Mouse (Mus musculus): ENCODE results near the gene Nat14. TPM values are rescaled to one million over a fixed set of nuclear protein-coding genes. Genes with fewer than 3 reads are reported as not detected.
"Not testable (repeated sequence)": the region's sequence is repeated elsewhere in the genome, so short reads cannot be mapped to it uniquely, and the experiment has no call there.

Nat14 gene
- total RNA-seq (2021) (1 to 10 TPM; 5.6 to 5.8 TPM), polyA plus RNA-seq (2012; rRNA removed) (3.5 TPM in 2 replicates)
- long read RNA-seq, partial matches to known transcripts: 0 of 6 reads
- long read RNA-seq, other reads (novel, unspliced or antisense): 5 of 6 reads

- H3K9ac ChIP-seq (ENCODE audit: low read depth, low read length): peak within 1 kb of the TSS; percentile 46
- H3K79me2 ChIP-seq (replicated peaks; ENCODE audit: control insufficient read depth, insufficient read depth, low read length): no peaks in the 10 kb centered on the region
- intact Hi-C loops (cut with DNase I): no loop called here
- H3K27ac ChIP-seq: peak within 1 kb of the TSS; percentile 68
- WGBS: 19% methylated on average over 8 of the region's 8 CpGs
- peak within 1 kb of the TSS; percentile 49 for H3K4me3 ChIP-seq
- H3K27me3 ChIP-seq (ENCODE audit: control insufficient read depth, insufficient read depth, low read length): no peaks in the 10 kb centered on the region
- no peak for DNase-seq
- TF ChIP-seq CTCF (IDR thresholded peaks at IDR 0.05) (no peak), POLR2A (IDR thresholded peaks at IDR 0.05; ENCODE audit: insufficient read depth, low read depth, low read length) (no peak), EP300 (IDR thresholded peaks at IDR 0.05; ENCODE audit: insufficient read depth, low read depth, low read length) (no peak)
- H3K4me1 ChIP-seq (ENCODE audit: control insufficient read depth, insufficient read depth, low read length): peaks cover 15% of the 10 kb centered on the region
- H3K36me3 ChIP-seq (ENCODE audit: control insufficient read depth, insufficient read depth, low read length): no peaks in the 10 kb centered on the region
These were observed at the start of gene Nat14 for GRCm38 (mm10) chr7:4921824-4922482. TSS of gene Nat14 (plus strand) at chr7:4922028.

DNA sequence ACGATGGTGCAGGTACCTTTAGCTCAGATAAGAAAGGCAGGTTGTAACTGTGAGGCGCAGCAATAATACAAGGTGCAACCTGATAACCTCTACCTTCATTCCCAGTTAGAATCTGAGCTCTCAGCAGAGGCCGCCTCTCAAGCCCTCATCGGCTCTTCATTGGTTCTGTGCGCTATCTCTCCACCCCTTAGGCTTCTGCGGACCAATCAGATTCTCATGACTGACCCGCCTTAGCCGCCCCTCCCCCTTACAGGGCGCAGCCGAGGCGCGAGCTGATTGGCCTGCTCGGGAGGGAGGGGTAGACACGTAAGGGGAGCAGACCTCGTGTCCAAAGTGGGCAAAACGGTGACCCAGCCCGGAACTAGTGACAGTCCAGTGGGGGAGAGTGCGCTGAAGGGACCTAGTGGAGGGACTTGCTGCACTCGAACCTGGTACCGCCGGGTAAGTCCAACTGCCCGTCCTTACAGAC, 45.0 kb upstream of the Nat14 start, which contains the start of gene Isoc2a:
Gene Isoc2a (plus strand): TSS at position 401 of the 469 bp plus-strand sequence.
- no peaks in the 10 kb centered on the region for H3K79me2 ChIP-seq (replicated peaks; ENCODE audit: control insufficient read depth, insufficient read depth, low read length)
- H3K9ac ChIP-seq (ENCODE audit: low read depth, low read length): peak within 1 kb of the TSS; percentile 65
- peak; percentile 97 for TF ChIP-seq EP300 (IDR thresholded peaks at IDR 0.05; ENCODE audit: insufficient read depth, low read depth, low read length)
- TF ChIP-seq POLR2A (IDR thresholded peaks at IDR 0.05; ENCODE audit: insufficient read depth, low read depth, low read length): peak; percentile 99
- TF ChIP-seq CTCF (IDR thresholded peaks at IDR 0.05): no peak
- 1% methylated on average over 22 of the region's 22 CpGs for WGBS
- peak within 1 kb of the TSS; percentile 79 for H3K4me3 ChIP-seq
- peak within 1 kb of the TSS; percentile 91 for H3K27ac ChIP-seq
- H3K36me3 ChIP-seq (ENCODE audit: control insufficient read depth, insufficient read depth, low read length): no peaks in the 10 kb centered on the region
- H3K4me1 ChIP-seq (ENCODE audit: control insufficient read depth, insufficient read depth, low read length): peaks cover 1% of the 10 kb centered on the region; the same call in 1 of the 2 replicates
- H3K27me3 ChIP-seq (ENCODE audit: control insufficient read depth, insufficient read depth, low read length): no peaks in the 10 kb centered on the region
- intact Hi-C loops (cut with DNase I): loop anchor here (2.0 to 5.0 kb wide), 2 partner anchors 62 to 139 kb away; no protein-coding TSS in a partner anchor
- DNase-seq: peak; percentile 86 to 92

DNA sequence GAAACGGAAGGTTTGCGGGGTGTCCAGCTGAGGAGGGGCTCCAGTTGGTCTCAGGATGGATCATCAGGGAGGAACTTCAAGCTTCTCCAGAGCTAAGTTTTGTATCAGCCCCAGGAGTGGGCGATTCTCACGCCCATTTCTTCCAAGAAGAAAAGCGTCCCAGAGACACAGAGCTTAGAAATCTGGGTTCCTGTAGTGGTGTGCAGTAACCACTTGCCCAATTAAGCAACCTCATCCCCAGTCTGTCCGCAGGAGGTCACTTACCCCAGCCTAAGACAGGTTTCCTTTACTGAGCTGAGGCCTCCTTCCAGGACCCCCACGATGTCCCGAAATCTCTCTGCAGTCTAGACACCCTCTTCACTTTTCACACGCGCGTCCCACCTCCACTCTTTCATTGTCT, 44.6 kb upstream of the Nat14 start:
- peak overlapping the region; percentile 91 for H3K27ac ChIP-seq
- intact Hi-C loops (cut with DNase I): loop anchor here (2.0 to 5.0 kb wide), 2 partner anchors 62 to 140 kb away; no protein-coding TSS in a partner anchor

DNA sequence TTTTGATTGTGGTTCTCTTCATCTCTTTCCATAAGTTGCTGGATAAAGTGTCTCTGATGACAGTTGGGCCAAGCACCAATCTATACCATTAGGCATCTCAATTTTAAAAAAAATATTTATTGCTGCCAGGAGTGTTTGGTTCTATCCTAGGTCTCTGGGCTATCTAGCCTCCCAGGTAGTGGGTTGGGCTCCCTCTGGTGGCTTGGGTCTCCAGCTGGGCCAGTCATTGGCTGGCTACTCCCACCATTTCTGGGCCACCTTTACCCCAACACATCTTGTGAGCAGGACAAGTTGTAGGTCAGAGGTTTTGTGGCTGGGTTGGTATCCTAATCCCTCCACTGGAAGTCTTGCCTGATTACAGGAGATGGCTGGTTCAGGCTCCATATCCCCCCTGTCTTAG, 43.6 kb upstream of the Nat14 start:
- intact Hi-C loops (cut with DNase I): loop anchor here (5.0 kb wide), 1 partner anchor 141 kb away; no protein-coding TSS in a partner anchor
- no peak for DNase-seq
- H3K9ac ChIP-seq (ENCODE audit: low read depth, low read length): no peak overlapping the region
- no peaks in the 10 kb centered on the region for H3K79me2 ChIP-seq (replicated peaks; ENCODE audit: control insufficient read depth, insufficient read depth, low read length)
- H3K36me3 ChIP-seq (ENCODE audit: control insufficient read depth, insufficient read depth, low read length): no peaks in the 10 kb centered on the region
- H3K4me1 ChIP-seq (ENCODE audit: control insufficient read depth, insufficient read depth, low read length): peaks cover 1% of the 10 kb centered on the region; the same call in 1 of the 2 replicates
- H3K27ac ChIP-seq: no peak overlapping the region
- H3K27me3 ChIP-seq (ENCODE audit: control insufficient read depth, insufficient read depth, low read length): no peaks in the 10 kb centered on the region
- no peak overlapping the region; the same call in 1 of the 2 replicates for H3K4me3 ChIP-seq
- TF ChIP-seq CTCF (IDR thresholded peaks at IDR 0.05) (peak; percentile 58), EP300 (IDR thresholded peaks at IDR 0.05; ENCODE audit: insufficient read depth, low read depth, low read length) (no peak), POLR2A (IDR thresholded peaks at IDR 0.05; ENCODE audit: insufficient read depth, low read depth, low read length) (no peak)

More for the DNA sequence above, 44.6 kb upstream of the Nat14 start:
- Histone ChIP-seq H3K4me3 (peak overlapping the region; percentile 79), H3K36me3 (ENCODE audit: control insufficient read depth, insufficient read depth, low read length) (no peaks in the 10 kb centered on the region), H3K4me1 (ENCODE audit: control insufficient read depth, insufficient read depth, low read length) (peaks cover 1% of the 10 kb centered on the region; the same call in 1 of the 2 replicates), H3K9ac (ENCODE audit: low read depth, low read length) (peak overlapping the region; percentile 65), H3K79me2 (replicated peaks; ENCODE audit: control insufficient read depth, insufficient read depth, low read length) (no peaks in the 10 kb centered on the region), H3K27me3 (ENCODE audit: control insufficient read depth, insufficient read depth, low read length) (no peaks in the 10 kb centered on the region)
- no peak for DNase-seq
- 5% methylated on average over 11 of the region's 11 CpGs for WGBS
- TF ChIP-seq CTCF (IDR thresholded peaks at IDR 0.05) (no peak), EP300 (IDR thresholded peaks at IDR 0.05; ENCODE audit: insufficient read depth, low read depth, low read length) (no peak), POLR2A (IDR thresholded peaks at IDR 0.05; ENCODE audit: insufficient read depth, low read depth, low read length) (no peak)

GRCm38 (mm10) chr7:4879036-4879435, 42.8 kb upstream of the Nat14 start:
- not testable (repeated sequence) for H3K27me3 ChIP-seq (ENCODE audit: control insufficient read depth, insufficient read depth, low read length); H3K27ac ChIP-seq; H3K4me3 ChIP-seq; H3K4me1 ChIP-seq (ENCODE audit: control insufficient read depth, insufficient read depth, low read length); DNase-seq; H3K9ac ChIP-seq (ENCODE audit: low read depth, low read length); H3K79me2 ChIP-seq (replicated peaks; ENCODE audit: control insufficient read depth, insufficient read depth, low read length); H3K36me3 ChIP-seq (ENCODE audit: control insufficient read depth, insufficient read depth, low read length)
- intact Hi-C loops (cut with DNase I): loop anchor here (5.0 kb wide), 1 partner anchor 142 kb away; no protein-coding TSS in a partner anchor
- WGBS: 86% methylated on average over 1 of the region's 1 CpGs

DNA sequence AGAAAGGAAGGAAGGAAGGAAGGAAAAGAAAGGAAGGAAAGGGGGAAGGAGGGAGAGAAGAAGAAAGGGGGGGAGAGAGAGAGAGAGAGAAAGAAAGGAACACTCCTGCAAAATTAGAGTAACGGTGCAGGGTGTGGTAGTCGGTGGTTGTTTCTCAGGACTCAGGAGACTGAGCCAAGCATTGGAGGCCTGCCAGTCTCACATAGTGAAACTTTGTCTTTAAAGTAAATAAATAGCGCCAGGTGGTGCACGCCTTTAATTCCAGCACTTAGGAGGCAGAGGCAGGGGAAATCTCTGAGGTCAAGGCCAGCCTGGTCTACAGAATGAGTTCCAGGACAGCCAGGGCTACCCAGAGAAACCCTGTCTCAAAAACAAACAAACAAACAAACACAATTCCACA, 35.1 kb upstream of the Nat14 start:
- 23% methylated on average over 4 of the region's 4 CpGs for WGBS
- DNase-seq: peak in 1 of 2 experiments; percentile 26
- no peak overlapping the region for H3K4me3 ChIP-seq

More for the DNA sequence above, 35.1 kb upstream of the Nat14 start:
- TF ChIP-seq EP300 (IDR thresholded peaks at IDR 0.05; ENCODE audit: insufficient read depth, low read depth, low read length): no peak
- no peak overlapping the region for H3K27ac ChIP-seq
- intact Hi-C loops (cut with DNase I): no loop called here
- no peaks in the 10 kb centered on the region for H3K79me2 ChIP-seq (replicated peaks; ENCODE audit: control insufficient read depth, insufficient read depth, low read length)
- H3K36me3 ChIP-seq (ENCODE audit: control insufficient read depth, insufficient read depth, low read length): no peaks in the 10 kb centered on the region
- H3K4me1 ChIP-seq (ENCODE audit: control insufficient read depth, insufficient read depth, low read length): no peaks in the 10 kb centered on the region; the same call in 1 of the 2 replicates
- no peaks in the 10 kb centered on the region for H3K27me3 ChIP-seq (ENCODE audit: control insufficient read depth, insufficient read depth, low read length)
- H3K9ac ChIP-seq (ENCODE audit: low read depth, low read length): no peak overlapping the region

Data from heart, adult 2 months (tissue).